Mouse (Mus musculus) left cerebral cortex, adult 9 months (tissue): Measurements from ENCODE around the gene Gper1.

Source experiments
- DNase-seq, 2 experiments: peaks; one replicate each; pipeline ENCODE4 v3.0.0; 2022; ENCODE audit warnings: low spot score in 2 of 2

Gene Gper1

DNA sequence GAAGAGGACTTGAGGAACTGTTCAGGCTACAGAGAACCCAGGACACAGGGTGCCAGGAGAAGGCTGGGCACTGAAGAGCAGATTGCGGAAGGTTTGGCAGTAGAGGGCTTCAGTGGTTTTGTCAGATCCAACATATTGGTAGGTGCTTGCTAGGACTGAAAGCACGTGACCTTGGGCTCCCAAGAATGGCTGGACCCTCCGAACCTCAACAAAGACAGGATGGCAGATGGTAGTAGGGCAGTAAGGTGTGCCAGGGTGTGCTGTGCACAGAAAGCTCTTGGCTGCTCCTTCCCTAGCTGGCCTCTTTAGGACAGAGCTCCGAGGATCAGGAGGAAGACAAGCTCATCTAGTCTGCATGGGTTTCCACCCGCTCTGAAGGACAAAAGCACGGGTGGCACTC is 11.8 kb upstream of the Gper1 start:
- DNase-seq = no peak

DNA sequence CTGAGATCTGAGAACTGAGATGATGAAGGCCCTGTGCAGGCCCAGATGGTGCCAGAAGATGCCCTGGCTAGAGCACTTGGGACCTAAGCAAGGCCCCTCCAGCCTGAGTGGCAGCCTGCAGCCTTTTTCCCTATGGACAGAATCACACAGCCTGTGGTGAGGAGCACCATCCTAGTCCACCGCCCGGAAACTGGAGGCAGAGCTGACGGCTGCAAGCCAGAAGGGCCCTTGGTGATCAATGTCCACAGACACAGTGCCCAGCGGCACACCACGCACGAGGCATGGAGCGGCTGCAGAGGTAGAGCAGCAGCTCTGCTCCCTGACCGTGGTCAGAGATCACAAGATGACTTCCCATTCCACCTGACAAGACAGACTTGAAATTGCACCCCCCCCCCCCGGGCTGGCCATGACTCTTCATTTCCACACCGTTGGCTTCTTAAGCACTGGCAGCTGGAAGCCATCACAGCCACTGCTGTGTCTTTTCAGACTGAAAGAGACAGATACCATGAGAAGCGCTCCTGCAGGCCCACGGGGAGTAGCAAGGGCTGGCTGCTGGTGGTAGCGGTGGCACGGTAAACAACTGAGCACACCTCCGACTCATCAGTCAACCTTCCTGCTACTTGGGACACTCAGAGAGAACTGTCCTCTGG is 11.2 kb upstream of the Gper1 start:
- no peak for DNase-seq

DNA sequence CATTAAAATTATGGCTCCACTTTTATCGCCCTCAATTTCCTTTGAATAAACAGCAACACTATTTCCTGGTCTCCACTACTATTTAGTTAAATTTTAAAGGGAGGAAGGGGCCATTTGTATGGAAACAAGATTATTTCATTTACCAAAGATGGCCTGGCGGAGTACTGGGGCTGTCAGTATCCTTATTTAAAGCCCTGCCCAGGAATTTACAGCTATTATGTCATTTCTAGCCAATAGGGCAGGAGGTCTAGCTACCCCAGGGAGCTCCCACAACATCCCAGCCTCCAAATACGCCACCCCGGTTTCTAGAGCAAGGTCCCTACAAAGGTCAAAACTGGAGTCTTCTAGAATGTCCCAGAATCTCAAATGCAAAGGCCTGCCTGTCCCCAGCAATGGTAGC is 9.4 kb upstream of the Gper1 start:
- no peak for DNase-seq

DNA sequence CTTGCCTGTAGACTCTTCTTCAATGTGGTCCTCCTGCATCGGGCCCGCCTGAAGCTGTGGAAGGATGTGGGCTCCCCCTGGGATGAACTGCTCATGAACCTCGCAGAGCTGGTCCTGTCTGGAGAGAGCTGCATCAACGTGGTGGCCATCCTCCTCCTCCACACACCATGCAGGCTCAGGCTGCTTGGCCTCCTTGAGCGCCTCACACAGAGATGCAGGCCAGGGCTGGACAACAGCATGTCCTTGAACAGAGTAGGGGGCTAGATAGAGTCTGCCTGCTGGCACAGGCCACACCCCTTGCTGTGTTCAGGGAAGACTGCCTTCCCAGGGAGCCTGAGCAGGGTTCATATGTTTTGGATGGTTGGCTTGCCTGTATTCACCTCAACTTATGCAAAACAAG is 8.0 kb upstream of the Gper1 start:
- no peak for DNase-seq

DNA sequence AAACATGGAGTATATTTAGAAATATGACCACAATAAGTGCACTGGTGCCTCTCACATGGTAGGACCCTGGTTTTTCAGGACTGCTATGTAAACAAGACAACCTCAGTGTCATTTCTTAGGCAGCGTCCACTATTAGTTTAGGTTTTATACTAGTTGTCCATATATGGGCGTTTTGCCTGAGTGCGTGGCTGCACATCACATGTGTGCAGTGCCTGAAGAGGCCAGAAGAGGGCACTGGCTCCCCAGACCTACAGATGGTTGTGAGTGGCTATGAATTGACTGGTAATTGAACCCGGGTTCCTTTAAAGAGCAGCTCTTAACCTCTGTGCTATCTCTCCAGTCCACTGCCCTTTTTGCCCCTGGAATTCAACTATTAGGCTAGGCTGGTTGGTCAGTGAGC is 6.0 kb upstream of the Gper1 start:
- no peak for DNase-seq

DNA sequence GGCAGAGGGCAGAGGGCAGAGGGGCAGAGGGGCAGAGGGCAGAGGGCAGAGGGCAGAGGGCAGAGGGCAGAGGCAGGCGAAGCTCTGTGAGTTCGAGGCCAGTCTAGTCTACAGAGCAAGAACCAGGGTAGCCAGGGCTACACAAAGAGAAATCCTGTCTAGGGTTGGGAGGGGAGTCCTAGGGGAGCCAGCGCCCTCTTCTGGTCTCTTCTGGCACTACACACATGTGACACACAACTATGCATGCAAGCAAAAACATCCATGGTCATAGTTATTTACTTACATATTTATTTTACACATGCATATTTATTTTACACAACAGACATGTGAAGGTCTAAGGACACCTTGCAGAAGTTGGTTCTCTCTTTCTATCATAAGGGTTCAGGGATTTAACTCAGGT is 5.5 kb upstream of the Gper1 start:
- DNase-seq = no peak

DNA sequence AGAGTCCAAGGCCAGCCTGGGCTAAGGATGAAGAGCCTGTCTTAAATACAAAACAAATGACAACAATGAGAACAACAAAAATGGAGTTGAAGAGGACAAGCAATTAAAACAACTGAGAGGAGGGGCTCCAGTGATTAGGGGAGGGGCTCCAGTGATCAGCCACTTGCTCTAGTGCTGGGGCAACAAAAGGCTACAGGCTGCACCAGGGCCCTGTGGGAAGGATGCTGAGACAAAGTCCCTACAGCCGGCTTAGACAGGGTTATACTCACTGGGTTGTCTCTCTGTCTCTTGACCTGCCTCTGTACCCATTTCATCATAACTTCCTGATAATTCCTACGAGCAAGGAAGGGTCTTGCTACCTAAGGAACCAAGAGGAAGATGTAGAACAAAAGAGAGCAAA is 4.8 kb upstream of the Gper1 start:
- DNase-seq = no peak

DNA sequence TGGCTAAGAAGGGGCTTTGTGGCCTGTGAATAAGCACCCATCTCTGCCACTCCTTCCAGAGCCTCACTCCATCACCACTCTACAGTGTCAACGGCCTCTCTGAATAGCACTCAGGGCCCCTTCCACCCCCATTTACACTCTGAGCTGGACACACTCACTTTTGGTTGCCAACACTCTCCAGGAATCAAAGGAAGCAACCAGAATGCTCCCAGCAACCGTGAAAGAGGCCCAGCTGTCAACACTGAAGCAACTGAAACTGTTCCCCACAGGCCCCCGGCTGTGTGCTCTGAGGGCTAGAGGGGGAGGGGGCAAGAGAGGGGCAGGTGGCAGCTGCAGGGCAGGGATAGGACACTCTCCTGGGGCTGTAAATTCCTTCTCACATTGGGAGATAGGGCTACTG is 4.3 kb upstream of the Gper1 start:
- DNase-seq = no peak

DNA sequence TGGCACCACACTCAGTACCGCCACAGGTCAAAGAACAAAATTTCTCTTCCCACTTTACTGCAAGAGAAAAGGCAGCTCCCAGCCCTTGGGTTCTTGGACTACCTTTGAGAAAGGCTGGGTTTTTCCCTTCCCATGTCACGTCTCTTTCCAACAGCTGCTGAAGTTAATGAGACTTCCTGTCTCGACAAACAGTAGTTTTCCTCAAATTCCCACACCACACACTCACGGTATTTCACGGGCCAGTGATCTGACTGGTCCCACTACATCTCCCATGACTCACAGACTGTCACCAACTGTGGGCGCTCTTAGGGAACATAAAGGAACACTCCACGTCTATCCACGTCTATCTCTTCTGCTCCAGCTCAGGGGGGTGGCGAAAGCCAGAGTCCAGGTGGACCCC is 2.2 kb downstream of the Gper1 start:
- no peak for DNase-seq

DNA sequence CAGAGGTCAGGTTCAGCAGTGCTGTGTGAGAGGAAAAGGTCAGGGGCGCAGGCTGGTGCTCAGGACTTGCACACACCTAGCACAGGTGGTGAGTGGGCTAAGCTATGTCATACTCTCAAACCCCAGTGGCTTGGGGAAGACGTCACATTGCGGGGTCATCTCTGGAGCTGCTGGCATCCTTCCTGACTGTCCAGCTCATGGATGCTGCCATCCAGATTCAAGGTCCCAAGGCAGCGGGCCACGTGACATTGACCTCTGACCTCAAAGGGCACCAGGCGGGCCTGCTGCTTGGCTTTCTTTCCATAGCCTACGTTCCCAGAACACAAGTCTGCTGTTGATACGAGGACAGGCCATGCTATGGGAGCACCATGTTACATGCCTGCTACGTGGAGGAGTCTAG is 4.0 kb downstream of the Gper1 start:
- no peak for DNase-seq

DNA sequence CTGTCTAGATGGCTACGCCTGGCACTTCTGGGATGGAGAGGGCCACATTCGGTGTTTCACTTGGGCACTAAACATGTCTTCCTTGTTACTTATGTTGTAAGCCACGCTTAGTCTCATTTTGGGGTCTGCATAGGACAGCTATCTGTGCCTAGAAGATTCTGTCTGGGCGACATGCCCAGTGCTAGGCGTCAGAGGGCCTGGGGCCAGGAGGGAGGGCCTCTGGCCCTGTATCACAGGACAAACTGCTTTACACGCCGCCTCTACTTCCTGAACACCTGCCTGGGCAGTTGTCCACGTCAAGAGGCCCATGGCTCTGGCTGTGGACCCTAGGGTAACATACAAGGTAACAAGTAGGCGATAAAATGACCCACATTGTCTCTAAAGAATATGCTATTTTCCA is 5.0 kb downstream of the Gper1 start:
- DNase-seq = no peak

DNA sequence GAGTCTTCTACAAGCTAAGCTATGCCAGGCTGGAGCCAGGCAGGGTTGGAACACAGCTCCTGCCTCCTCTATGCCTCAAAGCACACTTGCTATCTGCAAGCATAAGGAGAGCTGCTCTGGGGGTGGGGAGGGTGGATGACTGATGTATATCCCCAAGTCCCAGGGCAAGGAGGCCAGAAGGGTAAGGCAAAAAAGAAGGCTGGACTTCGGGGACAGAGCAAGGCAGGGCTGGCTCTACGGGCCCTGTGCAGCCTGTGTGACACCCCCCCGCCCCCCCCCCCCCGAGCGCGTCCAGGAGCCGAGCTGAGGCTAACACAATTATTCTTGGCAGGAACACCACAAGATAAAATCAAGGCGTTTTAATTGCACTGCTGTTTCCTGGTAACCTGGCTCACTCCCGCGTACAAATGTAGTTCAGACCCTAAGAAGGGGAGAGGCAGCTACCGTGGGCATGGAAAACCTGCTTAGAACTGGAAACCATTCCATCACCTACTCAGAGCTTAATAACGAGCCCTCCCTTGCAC is 6.9 kb downstream of the Gper1 start:
- peak in 1 of 2 experiments; percentile 51 for DNase-seq

DNA sequence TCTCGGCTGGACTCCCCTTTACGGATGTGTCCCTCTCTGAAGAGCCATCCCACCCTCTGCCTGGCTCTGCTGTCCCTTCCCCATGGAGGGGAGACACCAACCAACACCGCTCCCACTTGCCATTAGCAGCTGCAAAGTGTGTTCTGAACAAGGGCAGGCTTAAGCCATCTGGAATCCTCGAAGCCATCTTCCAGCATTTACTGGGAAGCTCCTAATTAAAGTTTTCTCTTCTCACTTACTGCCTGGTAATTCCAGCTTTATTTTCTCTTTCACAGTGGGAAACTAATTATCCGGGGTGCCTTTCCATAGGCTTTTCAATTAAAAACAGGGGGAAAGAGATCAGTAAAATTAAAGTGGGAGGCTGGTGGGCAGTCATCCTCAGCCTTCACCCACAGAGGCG is 9.4 kb downstream of the Gper1 start:
- no peak for DNase-seq

DNA sequence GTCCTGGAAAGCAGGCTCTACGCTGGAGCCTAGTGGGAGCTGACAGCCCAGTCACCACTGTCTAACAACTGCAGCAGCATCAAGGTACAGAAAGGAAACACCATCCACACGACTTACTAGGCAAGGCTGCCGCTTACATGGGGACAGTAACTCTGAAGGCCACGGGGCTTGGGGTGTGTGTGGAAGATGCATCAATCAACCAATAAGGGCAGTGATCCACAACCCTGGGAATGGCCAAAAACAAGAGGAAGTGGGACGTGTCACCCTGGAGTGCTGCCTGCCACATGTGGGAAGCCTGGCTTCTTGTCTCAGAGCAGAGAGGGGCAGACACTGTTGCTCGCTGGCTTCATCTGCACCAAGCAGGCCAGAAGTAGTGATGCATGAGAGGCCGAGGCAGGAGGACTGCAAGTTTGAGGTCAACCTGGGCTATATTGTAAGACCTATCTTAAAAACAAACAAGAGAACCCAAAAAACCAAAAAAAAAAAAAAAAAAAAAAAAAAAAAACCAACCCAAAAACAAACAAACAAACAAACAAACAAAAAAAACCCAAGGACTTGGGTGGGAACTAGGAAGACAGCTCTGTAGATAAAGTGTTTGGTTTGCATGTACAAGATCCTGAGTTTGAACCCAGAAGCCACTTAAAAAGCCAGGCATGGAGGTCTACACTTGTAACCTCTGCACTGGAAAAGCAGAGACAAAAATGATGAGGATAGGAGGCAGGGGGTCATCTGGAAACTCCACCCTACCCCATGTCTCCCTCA is 10.0 kb downstream of the Gper1 start:
- DNase-seq = no peak

DNA sequence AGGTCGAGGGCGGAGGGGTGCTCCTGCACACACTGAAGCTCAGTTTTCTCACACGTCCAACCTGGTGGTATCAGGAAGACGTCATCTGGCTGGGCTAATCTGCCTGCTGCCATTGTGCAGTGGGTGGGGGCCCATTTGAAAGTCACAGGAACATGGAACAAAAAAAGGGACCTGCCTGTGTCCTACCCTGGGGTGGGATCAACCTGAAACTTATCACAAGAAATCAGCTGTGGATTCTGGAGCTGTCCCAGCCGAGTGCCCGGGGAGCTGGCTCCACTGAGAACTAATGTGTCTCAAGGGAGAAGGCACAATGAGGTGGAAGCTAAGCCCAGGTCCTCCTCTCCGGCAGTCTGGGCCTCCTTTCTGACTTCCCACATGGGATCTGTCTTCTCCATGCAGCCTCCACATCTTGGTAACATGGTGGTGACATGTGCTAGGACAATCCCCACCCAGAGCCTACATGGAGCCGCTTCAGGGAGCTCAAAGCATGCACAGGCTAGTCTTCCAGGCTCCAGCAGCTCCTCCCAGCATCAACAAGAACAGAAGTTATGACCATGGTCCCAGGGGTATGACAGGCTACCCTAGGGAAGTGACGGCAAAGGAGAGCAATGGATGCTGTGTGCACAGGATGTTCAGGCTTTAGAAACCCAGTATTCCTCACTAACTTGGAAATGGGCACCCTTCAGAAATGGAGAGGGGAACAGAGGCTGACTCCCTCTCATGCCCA is 11.1 kb downstream of the Gper1 start:
- DNase-seq = no peak

DNA sequence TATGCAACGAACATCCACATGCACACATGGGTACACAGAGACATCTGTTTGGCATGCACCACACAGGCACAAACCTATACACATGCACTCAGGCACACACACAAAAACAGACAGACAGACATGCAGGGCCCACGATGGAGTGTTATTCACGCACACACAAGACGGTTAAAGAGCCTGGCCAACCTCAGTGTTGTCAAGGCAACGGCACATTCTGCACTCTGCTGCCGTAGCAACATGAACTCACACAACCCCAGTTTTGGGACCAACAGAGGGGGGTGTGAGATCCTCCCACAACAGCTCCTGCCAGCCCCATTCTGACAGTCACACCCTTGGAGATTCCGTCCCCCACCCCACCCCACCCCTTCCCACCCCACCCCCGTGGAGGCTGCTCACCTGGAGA is 12.0 kb downstream of the Gper1 start:
- peak; percentile 74 to 81 for DNase-seq

DNA sequence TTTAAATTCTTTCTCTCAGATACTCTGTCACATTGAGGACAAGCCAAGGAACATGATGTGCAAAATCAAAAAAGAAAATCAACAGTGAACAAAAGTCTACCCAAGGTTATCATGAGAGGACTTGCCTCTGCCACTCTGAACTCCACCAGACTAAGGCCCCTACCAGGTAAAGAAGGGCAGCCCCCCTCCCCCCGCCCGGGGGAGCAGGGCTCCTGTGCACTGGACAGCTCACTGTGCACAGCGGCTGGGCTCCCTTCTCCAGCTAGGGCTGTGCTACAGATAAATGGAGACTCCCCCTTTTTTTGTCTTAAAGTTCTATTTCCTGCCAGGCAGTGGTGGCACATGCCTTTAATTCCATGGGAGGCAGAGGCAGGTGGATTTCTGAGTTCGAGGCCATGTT is 14.8 kb downstream of the Gper1 start:
- DNase-seq = no peak

DNA sequence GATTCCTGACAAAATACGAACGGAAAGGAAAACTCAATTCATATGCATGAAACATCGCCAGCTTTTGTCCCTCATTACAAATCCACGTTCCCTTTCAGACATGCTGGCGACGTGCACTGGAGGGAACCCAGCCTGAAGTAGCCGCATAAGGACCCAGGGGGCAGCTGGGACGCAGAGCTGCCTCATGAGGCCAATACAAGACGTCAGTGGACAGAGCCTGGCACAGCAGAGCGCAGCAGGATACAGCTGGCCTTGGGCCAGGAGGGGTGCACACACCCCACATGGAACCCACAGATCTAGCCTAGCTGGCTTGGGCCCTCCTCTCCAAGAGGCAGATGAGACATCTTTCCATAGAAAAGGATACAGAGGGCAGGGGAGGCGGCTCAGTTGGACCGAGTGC is 15.5 kb downstream of the Gper1 start:
- no peak for DNase-seq

DNA sequence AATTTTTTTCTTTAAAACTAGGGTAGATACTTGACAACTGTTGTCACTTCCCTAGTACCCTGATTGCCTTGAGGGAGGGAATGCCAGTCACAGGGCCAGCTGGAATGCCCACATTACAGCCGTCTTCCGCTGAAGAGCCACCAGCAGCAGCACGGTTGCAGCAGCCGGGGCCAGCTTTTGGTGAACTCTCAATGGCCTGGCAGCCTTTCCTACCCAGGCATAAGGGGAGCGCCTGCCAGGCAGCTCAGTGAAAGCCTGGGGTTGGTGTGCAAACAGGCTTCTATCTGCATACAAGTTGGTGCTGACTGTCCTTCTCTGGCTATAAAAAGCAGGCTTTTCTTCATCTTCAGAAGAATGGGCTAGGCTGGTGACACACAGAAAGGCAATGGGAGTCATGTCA is 17.5 kb downstream of the Gper1 start:
- DNase-seq = no peak

DNA sequence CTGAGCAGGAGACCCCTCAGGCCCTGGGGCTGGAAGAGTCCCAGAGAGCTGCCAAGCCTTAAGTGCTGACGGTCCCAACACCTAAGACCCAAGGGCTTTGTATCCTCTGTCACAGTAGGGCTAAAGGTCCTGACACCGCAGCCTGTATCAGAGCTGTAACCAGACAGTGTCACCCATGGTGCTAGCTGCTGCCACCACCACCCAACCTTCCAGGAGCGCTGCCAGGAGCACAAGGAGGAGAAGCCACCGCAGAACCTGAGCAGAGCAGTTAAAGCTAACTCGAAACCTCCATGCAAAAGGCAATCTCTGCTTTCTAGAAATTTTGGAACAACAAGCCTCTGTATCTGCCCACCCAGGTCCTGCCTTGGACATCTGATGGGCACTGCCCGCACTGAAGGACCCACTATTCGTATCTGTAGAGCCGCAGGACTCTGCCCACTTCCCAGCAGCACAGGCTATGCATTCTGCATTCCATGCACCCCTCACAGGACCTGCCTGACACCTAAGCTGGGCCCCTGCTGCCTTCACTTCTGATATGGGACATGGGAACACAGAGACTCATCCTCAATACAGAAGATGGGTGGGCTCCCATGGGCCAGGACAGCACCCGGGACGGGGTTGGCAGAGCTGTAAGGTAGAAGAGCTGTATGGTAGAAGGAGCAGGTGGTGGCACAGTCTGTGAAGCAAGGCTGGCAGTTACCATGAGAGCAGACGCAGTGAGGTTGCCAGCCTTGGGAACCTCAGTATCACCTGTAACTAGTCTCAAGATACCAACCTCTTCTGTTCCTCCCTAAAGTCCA is 18.2 kb downstream of the Gper1 start:
- DNase-seq = no peak

DNA sequence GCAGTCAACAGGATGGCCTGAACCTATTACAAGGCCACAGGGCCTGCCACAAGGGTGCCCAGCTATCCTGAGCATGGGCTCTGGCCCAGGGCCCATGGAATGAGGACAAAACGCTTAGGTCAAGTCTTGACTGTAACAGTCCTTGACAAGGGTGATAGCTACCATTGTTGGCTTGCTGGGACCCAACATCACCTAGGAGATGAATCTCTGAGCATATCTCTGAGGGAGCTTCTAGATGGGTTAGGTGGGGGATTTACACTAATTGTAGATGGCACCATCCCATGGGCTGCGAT is 18.7 kb downstream of the Gper1 start:
- DNase-seq = no peak

DNA sequence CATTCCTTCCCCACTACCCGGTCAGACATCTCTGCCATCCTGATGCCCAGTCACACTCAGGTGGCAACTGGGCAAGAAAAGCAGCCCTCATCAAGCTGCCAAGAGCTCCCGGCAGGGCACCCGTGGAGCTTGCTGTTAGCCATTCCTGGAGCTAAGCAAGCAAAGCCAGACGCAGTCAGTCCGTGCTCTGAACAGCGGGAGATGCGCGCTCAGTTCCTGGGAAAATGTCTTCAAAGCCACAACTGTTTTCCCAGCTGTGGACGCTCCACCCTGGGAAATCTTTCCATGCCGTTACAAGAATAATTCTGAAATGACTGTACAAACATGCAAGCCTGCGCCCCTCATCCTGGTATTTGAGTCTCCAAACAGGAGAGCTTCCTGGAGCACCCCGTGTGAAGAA is 19.5 kb downstream of the Gper1 start:
- DNase-seq = no peak
